Mouse (Mus musculus) Patski (cell line): ENCODE results near the gene Cse1l. TPM values are rescaled to one million over a fixed set of nuclear protein-coding genes. Genes with fewer than 3 reads are reported as not detected.
A peak's percentile ranks its signal among the peaks of the same experiment; 100 is the strongest.

Experiments
- ATAC-seq: fragments of 100-300 bp; one replicate; pipeline ENCODE4 v1.8.0; 2021
- CTCF ChIA-PET: fragments of 350-600 bp; sonication (Branson Sonifier 250); formaldehyde crosslinking; loops from one replicate; lab custom pipeline; 2022; ENCODE audit warnings: inconsistent platforms; lab: Charles Lee
- POLR2A ChIA-PET: fragments of 350-600 bp; sonication (Branson Sonifier 250); formaldehyde crosslinking; loops from one replicate; lab custom pipeline; 2022; ENCODE audit warnings: antibody characterized with exemption, inconsistent platforms; lab: Charles Lee
- DNase-seq: peaks from one replicate; pipeline ENCODE4 v3.0.0-alpha.2; 2011; ENCODE audit warnings: low read depth, low spot score
- H3K27me3 ChIP-seq: fragments of 371-371 bp; one replicate; pipeline ENCODE4 v1.5.1; 2021
- CTCF ChIP-seq: fragments of 100-300 bp; IDR thresholded peaks from one replicate; pipeline ENCODE4 v1.5.1; 2021
- in situ Hi-C: fragments of 300-500 bp; cut with MboI; formaldehyde crosslinking; loops from 3 replicates; pipeline ENCODE4 v1.11.1; 2018; ENCODE audit warnings: low pct_unique_long_range_greater_than_20kb, mixed read lengths
- polyA plus RNA-seq: library from polyadenylated mRNA; unstranded; gene quantifications from one replicate; pipeline ENCODE4 v1.2.3, GENCODE M21; 2021

Cse1l gene
- polyA plus RNA-seq, 1 experiment from 2014 or later: 71.6 TPM

GRCm38 (mm10) chr2:166964773-166965172 is 58.9 kb downstream of the Cse1l start:
- ATAC-seq (no peak), DNase-seq (no peak)
- TF ChIP-seq CTCF: no peak
- no peaks in the 10 kb centered on the region for H3K27me3 ChIP-seq
- CTCF ChIA-PET: no interaction called here
- POLR2A ChIA-PET: no interaction called here
- in situ Hi-C loops: no loop called here

GRCm38 (mm10) chr2:166973153-166973552 is 67.3 kb downstream of the Cse1l start:
- ChIA-PET POLR2A (no interaction called here), CTCF (interaction anchor here (1.5 kb wide), 1 partner anchor 28 kb away, joined by 3 read pairs; no protein-coding TSS in a partner anchor)
- in situ Hi-C loops: no loop called here
- no peak for DNase-seq
- TF ChIP-seq CTCF: no peak
- no peaks in the 10 kb centered on the region for H3K27me3 ChIP-seq
- no peak for ATAC-seq

GRCm38 (mm10) chr2:166974177-166974872 is 68.5 kb downstream of the Cse1l start:
- ChIA-PET POLR2A (no interaction called here), CTCF (interaction anchor here (1.2 to 3.3 kb wide), 3 partner anchors 10 to 19 kb away, joined by 3 to 13 read pairs (median 4); no protein-coding TSS in a partner anchor)
- no peak for TF ChIP-seq CTCF
- DNase-seq: no peak
- no peaks in the 10 kb centered on the region for H3K27me3 ChIP-seq
- in situ Hi-C loops: no loop called here
- no peak for ATAC-seq

DNA sequence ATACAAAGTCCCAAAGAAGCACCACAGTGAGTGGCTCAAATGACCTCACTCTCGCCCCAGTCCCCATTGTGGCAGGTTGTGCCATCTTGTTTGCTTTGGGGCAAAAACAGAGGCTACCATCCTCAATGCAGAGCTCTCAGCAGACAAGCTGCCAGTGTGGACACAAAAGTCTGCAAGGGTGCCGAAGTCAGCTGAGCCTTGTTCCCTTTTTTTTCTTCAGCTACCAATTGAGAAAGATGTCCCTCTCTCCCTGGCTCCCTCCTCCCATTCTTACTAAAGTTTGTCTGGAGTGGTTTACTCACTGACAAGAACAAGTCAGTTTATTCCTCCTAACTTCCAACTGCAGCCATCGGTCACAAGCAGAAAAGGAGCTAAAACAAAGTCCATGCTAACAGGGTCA is 70.5 kb downstream of the Cse1l start:
- no peak for TF ChIP-seq CTCF
- no peaks in the 10 kb centered on the region for H3K27me3 ChIP-seq
- CTCF ChIA-PET: interaction anchor here (0.9 to 3.3 kb wide), 3 partner anchors 14 to 23 kb away, joined by 3 to 13 read pairs (median 4); no protein-coding TSS in a partner anchor
- ATAC-seq: no peak
- POLR2A ChIA-PET: interaction anchor here (1.4 kb wide), 1 partner anchor 71 kb away, joined by 3 read pairs; the partner anchor contains the start of gene Cse1l
- in situ Hi-C loops: no loop called here
- DNase-seq: no peak

DNA sequence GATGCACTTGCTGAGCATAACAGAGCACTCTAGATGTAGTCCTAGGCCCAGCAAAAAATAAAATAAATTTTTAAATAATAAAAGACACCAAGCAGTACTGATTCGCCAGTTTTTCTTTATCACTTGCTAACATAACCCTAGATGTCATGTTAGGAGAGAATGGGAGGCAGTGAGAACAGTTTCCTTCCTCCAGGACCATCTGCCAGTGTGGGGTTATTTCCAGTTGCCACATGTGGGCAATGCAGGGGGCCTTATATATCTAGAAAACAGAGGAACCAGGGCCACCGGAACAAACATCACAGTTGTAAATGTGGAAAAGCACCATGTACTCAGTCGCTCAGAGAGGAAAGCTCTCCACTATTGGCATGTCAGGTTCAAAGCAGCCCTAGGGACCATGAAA is 71.7 kb downstream of the Cse1l start:
- ChIA-PET CTCF (interaction anchor here (0.9 kb wide), 1 partner anchor 13 kb away, joined by 4 read pairs; no protein-coding TSS in a partner anchor), POLR2A (no interaction called here)
- ATAC-seq: no peak
- DNase-seq: no peak
- H3K27me3 ChIP-seq: no peaks in the 10 kb centered on the region
- TF ChIP-seq CTCF: no peak
- in situ Hi-C loops: no loop called here

- ChIA-PET POLR2A (interaction anchor here (0.9 kb wide), 1 partner anchor 11 kb away, joined by 3 read pairs; no protein-coding TSS in a partner anchor), CTCF (no interaction called here)
- no peaks in the 10 kb centered on the region for H3K27me3 ChIP-seq
- no peak for DNase-seq
- in situ Hi-C loops: no loop called here
- no peak for ATAC-seq
- TF ChIP-seq CTCF: no peak
These were observed 74.3 kb downstream of the Cse1l start for GRCm38 (mm10) chr2:166980161-166980560.

DNA sequence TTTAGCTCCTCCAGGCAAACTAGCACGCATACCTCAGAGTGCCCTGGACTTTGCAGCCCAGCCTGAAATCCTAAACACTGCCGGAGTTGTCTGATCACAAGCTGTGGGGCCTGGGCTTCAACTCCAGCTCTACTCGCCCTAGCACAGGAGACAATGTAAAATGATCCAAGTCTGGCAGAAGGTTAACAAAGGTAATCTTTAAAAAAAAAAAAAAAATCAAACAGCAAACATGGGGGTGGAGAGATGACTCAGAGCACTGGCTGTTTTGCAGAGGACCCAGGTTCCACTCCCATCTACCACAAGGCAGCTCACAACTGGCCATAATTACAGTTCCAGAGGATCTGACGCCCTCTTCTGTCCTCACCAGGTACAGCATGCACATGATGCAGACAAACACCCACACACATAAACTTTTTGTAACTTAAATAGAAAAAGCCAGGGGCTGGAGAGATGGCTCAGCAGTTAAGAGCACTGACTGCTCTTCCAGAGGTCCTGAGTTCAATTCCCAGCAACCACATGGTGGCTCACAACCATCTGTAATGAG is 77.6 kb downstream of the Cse1l start:
- POLR2A ChIA-PET: no interaction called here
- ATAC-seq (no peak), DNase-seq (no peak)
- CTCF ChIA-PET: interaction anchor here (0.7 to 2.4 kb wide), 3 partner anchors 9 to 27 kb away, joined by 3 to 11 read pairs (median 4); no protein-coding TSS in a partner anchor
- H3K27me3 ChIP-seq: no peaks in the 10 kb centered on the region
- in situ Hi-C loops: no loop called here
- TF ChIP-seq CTCF: peak; percentile 54

DNA sequence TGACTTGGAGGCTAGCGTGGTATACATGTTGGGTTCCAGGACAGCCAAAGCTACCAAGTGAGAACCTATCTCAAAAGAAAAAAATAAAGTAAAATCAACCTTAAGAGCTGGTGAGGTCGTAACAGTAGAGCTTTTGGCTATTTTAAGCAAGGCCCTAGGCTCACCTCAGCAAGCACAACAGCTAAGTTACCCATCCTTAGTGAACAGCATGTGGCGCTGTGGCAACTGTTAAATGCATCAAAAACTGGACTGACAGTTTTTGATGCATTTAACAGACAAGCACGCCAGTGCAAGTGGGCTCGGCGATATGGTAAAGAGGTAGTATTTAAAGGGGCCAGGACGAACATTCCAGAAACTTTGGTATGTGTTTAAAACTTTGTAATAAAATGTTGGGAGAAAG is 85.0 kb downstream of the Cse1l start:
- TF ChIP-seq CTCF: no peak
- ChIA-PET POLR2A (no interaction called here), CTCF (interaction anchor here (1.1 kb wide), 1 partner anchor 14 kb away, joined by 4 read pairs; no protein-coding TSS in a partner anchor)
- DNase-seq (no peak), ATAC-seq (no peak)
- no peaks in the 10 kb centered on the region for H3K27me3 ChIP-seq
- in situ Hi-C loops: no loop called here

DNA sequence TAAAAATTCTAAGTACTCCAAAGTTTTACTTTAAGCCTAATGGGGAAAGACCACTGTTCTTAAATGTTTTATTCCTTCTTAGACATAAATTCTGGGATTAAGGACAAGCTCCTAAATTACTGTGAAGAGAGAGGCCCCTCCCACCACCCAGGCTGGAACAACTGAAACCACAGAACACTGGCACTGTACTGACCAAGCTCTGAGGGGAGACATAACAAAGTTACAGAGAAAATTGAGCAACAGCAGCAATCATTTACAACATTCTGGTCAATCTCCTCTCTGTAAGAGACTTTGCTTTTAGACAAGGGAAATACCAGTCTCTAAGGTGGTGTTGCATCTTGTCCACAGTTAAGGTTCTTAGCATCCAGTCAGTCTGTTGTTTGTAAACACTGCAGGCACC is 86.1 kb downstream of the Cse1l start:
- in situ Hi-C loops: no loop called here
- H3K27me3 ChIP-seq: no peaks in the 10 kb centered on the region
- POLR2A ChIA-PET: interaction anchor here (0.6 to 0.8 kb wide), 2 partner anchors 11 to 328 kb away, joined by 3 to 4 read pairs; no protein-coding TSS in a partner anchor
- peak; percentile 13 for ATAC-seq
- DNase-seq: no peak
- CTCF ChIA-PET: interaction anchor here (0.8 to 3.5 kb wide), 4 partner anchors 8 to 35 kb away, joined by 3 to 13 read pairs (median 8); no protein-coding TSS in a partner anchor
- TF ChIP-seq CTCF: no peak

DNA sequence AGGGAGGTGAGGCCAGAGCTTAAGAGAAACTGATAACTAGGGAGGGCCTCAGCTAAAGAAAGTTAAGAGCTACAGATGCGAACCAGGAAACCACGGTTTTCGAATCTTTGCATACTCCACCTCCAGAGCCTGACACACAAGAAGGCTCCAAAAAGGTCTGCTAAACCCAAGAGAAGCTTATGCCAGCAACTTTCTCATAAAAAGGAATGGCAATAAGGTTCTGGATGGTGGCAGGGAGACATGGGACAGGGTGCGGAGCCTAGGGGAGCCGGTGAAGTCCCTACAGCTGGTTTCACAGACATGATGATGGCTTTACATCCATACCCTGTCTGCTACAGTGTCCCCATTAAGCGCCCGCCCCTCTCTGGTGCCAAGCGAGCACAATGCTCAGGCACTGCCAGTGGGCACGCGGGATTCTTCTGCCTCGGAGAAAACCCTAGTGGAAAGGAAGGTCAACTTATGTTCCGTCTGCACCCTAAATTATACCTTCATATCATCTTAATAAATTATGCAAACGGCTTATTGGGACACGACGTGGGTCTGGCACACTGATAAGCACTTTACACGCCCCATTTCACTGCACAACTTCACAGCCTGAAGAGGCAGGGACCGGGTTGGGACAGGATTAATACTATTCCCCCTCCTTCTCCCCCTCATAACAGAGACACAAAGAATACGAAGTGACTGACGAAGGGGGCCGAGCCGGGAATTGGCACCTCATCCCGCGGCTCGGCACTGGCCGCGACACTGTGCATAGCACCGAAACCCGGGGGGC is 89.4 kb downstream of the Cse1l start:
- no peak for DNase-seq
- ATAC-seq: no peak
- ChIA-PET CTCF (interaction anchor here (1.1 to 3.5 kb wide), 3 partner anchors 9 to 38 kb away, joined by 5 to 13 read pairs (median 10); no protein-coding TSS in a partner anchor), POLR2A (no interaction called here)
- TF ChIP-seq CTCF: no peak
- H3K27me3 ChIP-seq: no peaks in the 10 kb centered on the region
- in situ Hi-C loops: no loop called here

Other genes starting within 250 kb of the Cse1l start
- gene Prex1, start 192.2 kb upstream of the Cse1l start, polyA plus RNA-seq: 3.9 TPM
- gene Trp53rkb, start 113.5 kb upstream of the Cse1l start, polyA plus RNA-seq: 5.2 TPM
- 34.1 TPM for gene Arfgef2, start 100.5 kb upstream of the Cse1l start, polyA plus RNA-seq
- gene Stau1, start 90.3 kb downstream of the Cse1l start, polyA plus RNA-seq: 81.0 TPM
- 53.2 TPM for gene Ddx27, start 109.2 kb downstream of the Cse1l start, polyA plus RNA-seq
- 30.2 TPM for gene Znfx1, start 157.0 kb downstream of the Cse1l start, polyA plus RNA-seq